18 mouse cellular contexts compared by ENCODE assay signal in the genomic region with DNA sequence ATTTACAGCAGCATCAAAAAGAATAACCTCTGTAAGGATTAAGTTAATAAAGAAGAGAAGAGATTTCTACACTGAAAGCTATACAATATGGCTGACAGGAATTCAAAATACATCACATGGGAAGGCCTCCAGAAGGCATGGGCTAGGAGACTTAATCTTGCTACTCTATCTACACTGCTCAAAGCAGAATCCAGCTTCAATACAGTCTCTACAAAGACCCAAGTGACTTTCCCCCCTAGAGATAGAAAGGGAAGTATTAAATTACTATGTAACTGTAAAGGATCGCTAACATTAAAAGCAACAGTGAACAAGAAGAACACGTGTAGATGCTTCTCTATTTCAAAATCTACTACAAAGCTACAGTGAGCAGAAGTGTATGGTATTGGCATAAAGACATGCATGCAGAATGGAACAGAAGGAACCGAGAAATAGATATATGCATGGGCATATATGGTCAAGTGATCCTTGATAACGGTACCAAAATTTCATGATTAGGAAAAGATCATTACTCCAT.
DNase-seq lines count a peak whose midpoint lies in the region; TF ChIP-seq lines count a peak whose summit lies in the region.
"Had no signal": no experiment of that assay in that cellular context is flagged by ENCODE, and none has a peak within 500 bp of the region (broad histone marks: within the 10 kb centered on the region; RNA-seq: fewer than 3 reads in every experiment).

No protein-coding gene starts in this region.

- H3K27ac ChIP-seq in MEL (ENCODE audit: control insufficient read depth, low read depth, low read length) = no peak overlapping the region

- peaks cover 0 to 12% of the 10 kb centered on the region in 2 experiments; a peak in 2 of 4 replicates for H3K36me3 ChIP-seq in MEL (ENCODE audit: control insufficient read depth in 1 of 2, insufficient read depth in 2 of 2, low read length in 2 of 2)
- H3K36me3 ChIP-seq: G1E had no signal

- no peak overlapping the region for H3K4me3 ChIP-seq in MEL (ENCODE audit: control insufficient read depth in 1 of 2, insufficient read depth in 1 of 2, low read depth in 2 of 2, low read length in 2 of 2)

- peaks cover 7 to 22% of the 10 kb centered on the region in 2 experiments; a peak in 3 of 4 replicates for H3K4me1 ChIP-seq in MEL (ENCODE audit: control insufficient read depth in 1 of 2, insufficient read depth in 2 of 2, low read length in 2 of 2)

- no peak for TF ChIP-seq CTCF in MEL (IDR thresholded peaks at IDR 0.05 in 2 of 3, conservative IDR thresholded peaks at IDR 0.05 in 1 of 3; ENCODE audit: control insufficient read depth in 1 of 3, insufficient read depth in 1 of 3, low read depth in 2 of 3, low read length in 3 of 3, poor library complexity in 1 of 3, severe bottlenecking in 1 of 3)

- H3K9me3 ChIP-seq in MEL (replicated peaks; ENCODE audit: insufficient read depth, low read length) = no peaks in the 10 kb centered on the region
- H3K9me3 ChIP-seq: G1E had no signal

- no peak overlapping the region for H3K9ac ChIP-seq in MEL (ENCODE audit: control insufficient read depth, low read depth, low read length, poor library complexity, severe bottlenecking)

- H3K27me3 ChIP-seq in MEL (ENCODE audit: control insufficient read depth in 1 of 2, insufficient read depth in 2 of 2, low read length in 2 of 2) = no peaks in the 10 kb centered on the region
- H3K27me3 ChIP-seq: CH12.LX, Patski had no signal

- H3K79me2 ChIP-seq in MEL (ENCODE audit: control insufficient read depth, insufficient read depth, low read length, poor library complexity) = no peaks in the 10 kb centered on the region; the same call in 1 of the 2 replicates

- no peak for TF ChIP-seq POLR2A in MEL (IDR thresholded peaks at IDR 0.05; ENCODE audit: control insufficient read depth in 1 of 2, insufficient read depth in 1 of 2, low read depth in 1 of 2, low read length in 2 of 2, poor library complexity in 1 of 2)

- DNase-seq in MEL (ENCODE audit: low read depth, low spot score) = peak; percentile 81
- no peak for DNase-seq in adrenal gland, adult 18-20 months (ENCODE audit: low spot score in 2 of 2)
- DNase-seq: adrenal gland, adult 2 months; adrenal gland, adult 8-10 months; adrenal gland, postnatal 10 days; adrenal gland, postnatal 14 days; adrenal gland, postnatal 25 days; adrenal gland, postnatal 36 days; B cell, adult 2 months; cerebellum, adult 11 months; cerebellum, adult 11-12 months; cerebellum, adult 18-20 months; cerebellum, adult 2 months; cerebellum, adult 8-10 months; cerebellum, adult 9-10 months had no signal

- TF ChIP-seq EP300 in MEL (IDR thresholded peaks at IDR 0.05; ENCODE audit: low read depth in 1 of 2, low read length in 2 of 2) = peak; percentile 21 to 34; a peak in 3 of 4 replicates

- TF ChIP-seq RAD21 in MEL (IDR thresholded peaks at IDR 0.05; ENCODE audit: low read depth, low read length) = no peak

TF ChIP-seq in MEL, 35 proteins besides CTCF, POLR2A, EP300 and RAD21:
- TF ChIP-seq NELFE (IDR thresholded peaks at IDR 0.05; ENCODE audit: low read depth, low read length) = no peak
- TF ChIP-seq HCFC1 (IDR thresholded peaks at IDR 0.05; ENCODE audit: low read depth, low read length) = 0 out of 2 replicates have a peak, but pooled peaks have one; percentile 33
- TF ChIP-seq MXI1 (IDR thresholded peaks at IDR 0.05; ENCODE audit: low read depth, low read length) = peak; percentile 70
- TF ChIP-seq CHD1 (IDR thresholded peaks at IDR 0.05; ENCODE audit: low read depth, low read length) = no peak
- 0 out of 2 replicates have a peak, but pooled peaks have one; percentile 26 for TF ChIP-seq RCOR1 (IDR thresholded peaks at IDR 0.05; ENCODE audit: low read depth, low read length)
- no peak for TF ChIP-seq MAZ (IDR thresholded peaks at IDR 0.05; ENCODE audit: low read depth, low read length)
- TF ChIP-seq SIN3A (IDR thresholded peaks at IDR 0.05; ENCODE audit: low read length) = peak; percentile 63
- peak; percentile 52; the same call in 1 of the 2 replicates for TF ChIP-seq GATA1 (IDR thresholded peaks at IDR 0.05; ENCODE audit: low read depth, low read length)
- peak; percentile 93 for TF ChIP-seq MYC (IDR thresholded peaks at IDR 0.05; ENCODE audit: low read depth, low read length)
- TF ChIP-seq MAX (IDR thresholded peaks at IDR 0.05; ENCODE audit: low read length) = peak; percentile 82
- peak; percentile 19; the same call in 1 of the 2 replicates for TF ChIP-seq USF1 (IDR thresholded peaks at IDR 0.05; ENCODE audit: low read depth, low read length)
